Mouse (Mus musculus) frontal cortex, postnatal 36 days (tissue): ENCODE results near the gene Rdh5.

Source experiments
- DNase-seq, 2 experiments: peaks; one replicate each; pipeline ENCODE4 v3.0.0; 2022; ENCODE audit warnings: low spot score in 2 of 2

Gene Rdh5

GRCm38 (mm10) chr10:128922822-128923012 lies at the start of gene Rdh5:
TSS of gene Rdh5 (minus strand) at chr10:128922888.
- DNase-seq: no peak

- DNase-seq: no peak
These were observed 48.1 kb upstream of the Rdh5 start for GRCm38 (mm10) chr10:128970740-128971250.

- no peak for DNase-seq
These were observed 45.7 kb upstream of the Rdh5 start for GRCm38 (mm10) chr10:128968341-128968749.

- DNase-seq: no peak
These were observed 43.2 kb upstream of the Rdh5 start for GRCm38 (mm10) chr10:128965871-128966270.

GRCm38 (mm10) chr10:128964961-128965360 lies 42.3 kb upstream of the Rdh5 start:
- no peak for DNase-seq

- DNase-seq: no peak
These were observed 38.2 kb upstream of the Rdh5 start, which contains the start of gene Mettl7b for GRCm38 (mm10) chr10:128960590-128961584. TSS of gene Mettl7b (minus strand) at chr10:128960988.

- DNase-seq: no peak
These were observed 37.5 kb upstream of the Rdh5 start for GRCm38 (mm10) chr10:128960142-128960541.

GRCm38 (mm10) chr10:128958340-128958739 lies 35.7 kb upstream of the Rdh5 start:
- no peak for DNase-seq

- DNase-seq: no peak
These were observed 27.7 kb upstream of the Rdh5 start for GRCm38 (mm10) chr10:128950208-128950887.

- DNase-seq: no peak
These were observed 24.8 kb upstream of the Rdh5 start for GRCm38 (mm10) chr10:128947496-128947895.

- DNase-seq: no peak
These were observed 23.0 kb upstream of the Rdh5 start for GRCm38 (mm10) chr10:128945675-128946074.

- DNase-seq: no peak
These were observed 17.9 kb upstream of the Rdh5 start for GRCm38 (mm10) chr10:128940475-128941061.

GRCm38 (mm10) chr10:128938974-128939373 lies 16.3 kb upstream of the Rdh5 start:
- no peak for DNase-seq

- DNase-seq: no peak
These were observed 15.8 kb upstream of the Rdh5 start for GRCm38 (mm10) chr10:128938457-128938856.

- DNase-seq: no peak
These were observed 15.2 kb upstream of the Rdh5 start for GRCm38 (mm10) chr10:128937756-128938390.

GRCm38 (mm10) chr10:128935826-128936440 lies 13.2 kb upstream of the Rdh5 start:
- no peak for DNase-seq

- no peak for DNase-seq
These were observed 12.5 kb upstream of the Rdh5 start for GRCm38 (mm10) chr10:128934997-128935787.

GRCm38 (mm10) chr10:128933976-128934721 lies 11.5 kb upstream of the Rdh5 start:
- DNase-seq: no peak

- no peak for DNase-seq
These were observed 10.9 kb upstream of the Rdh5 start, which contains the start of gene Itga7 for GRCm38 (mm10) chr10:128933574-128933973. TSS of gene Itga7 (plus strand) at chr10:128933818.

- DNase-seq: no peak
These were observed 8.8 kb upstream of the Rdh5 start for GRCm38 (mm10) chr10:128931441-128931840.
